Mouse (Mus musculus): Measurements from ENCODE around the gene Rps15a.

- TF ChIP-seq CTCF (conservative IDR thresholded peaks at IDR 0.05; ENCODE audit: insufficient read depth, insufficient read length, low read depth, low read length) (no peak), POLR2A (IDR thresholded peaks at IDR 0.05; ENCODE audit: low read depth, low read length) (no peak)
Observed at GRCm38 (mm10) chr7:118103462-118104379, 12.3 kb downstream of the Rps15a start.

All from kidney, adult 2 months (tissue).